Mouse (Mus musculus) urinary bladder, postnatal 0 days (tissue): ENCODE results near the gene Lmbr1l. TPM values are rescaled to one million over a fixed set of nuclear protein-coding genes. Genes with fewer than 3 reads are reported as not detected.

ENCODE experiments used
- polyA plus RNA-seq: library from polyadenylated mRNA; unstranded; fragments of >200 nt; fragmentation: Nextera tagmentation; extraction: Ambion mirVana; gene quantifications from 2 replicates; pipeline ENCODE4 v1.2.1, GENCODE M21; 2015

Lmbr1l gene
- 8.2 and 10.4 TPM in 2 replicates for polyA plus RNA-seq

DNA sequence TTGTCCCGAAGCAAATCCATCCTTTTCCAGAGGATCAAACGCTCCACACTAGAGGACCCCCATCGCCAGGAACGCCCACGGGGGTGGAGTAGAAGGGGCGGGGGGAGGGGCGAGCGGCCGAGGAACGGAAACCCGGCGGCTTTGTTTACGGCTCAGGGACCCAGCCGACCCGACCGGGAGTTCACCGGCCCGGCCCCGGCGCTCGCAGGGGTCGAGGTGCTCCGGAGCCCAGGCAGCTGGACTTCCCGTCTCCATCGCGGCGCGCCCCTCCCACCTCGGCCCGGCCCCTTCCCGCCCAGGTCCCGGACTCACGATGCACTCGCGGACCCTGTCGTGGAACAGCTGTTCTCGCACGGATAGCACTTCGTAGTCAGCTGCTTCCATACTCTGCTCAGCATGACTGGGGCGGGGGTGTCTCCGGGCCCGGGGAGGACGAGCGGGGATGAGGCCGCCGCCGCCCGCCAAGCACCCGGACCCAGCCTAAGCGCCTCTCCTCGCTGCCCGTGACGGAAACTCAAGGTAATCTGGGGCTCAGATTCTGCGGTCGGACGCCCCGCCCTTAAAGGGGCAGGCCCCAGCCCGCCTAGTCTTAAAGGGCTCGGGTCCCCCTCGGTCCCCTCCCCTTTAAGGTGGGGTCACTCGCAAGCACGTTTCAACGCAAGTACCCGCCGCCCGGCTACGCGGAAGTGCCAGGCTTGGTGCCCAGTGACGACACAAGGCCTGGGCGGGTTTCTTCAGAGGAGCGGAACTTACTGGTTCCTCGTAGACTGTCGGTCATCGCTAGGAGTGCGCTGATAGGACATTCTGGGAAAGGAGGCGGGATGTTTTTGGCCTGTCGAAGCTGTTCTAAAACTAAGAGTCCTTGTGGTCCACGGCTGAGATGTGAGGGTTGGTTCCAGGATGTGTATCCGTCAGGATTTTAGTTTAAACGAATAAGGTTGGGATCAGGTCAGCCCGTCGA, at the start of gene Lmbr1l:
Gene Lmbr1l, minus strand, starts transcription at position 694 of the 961 bp plus-strand sequence.

DNA sequence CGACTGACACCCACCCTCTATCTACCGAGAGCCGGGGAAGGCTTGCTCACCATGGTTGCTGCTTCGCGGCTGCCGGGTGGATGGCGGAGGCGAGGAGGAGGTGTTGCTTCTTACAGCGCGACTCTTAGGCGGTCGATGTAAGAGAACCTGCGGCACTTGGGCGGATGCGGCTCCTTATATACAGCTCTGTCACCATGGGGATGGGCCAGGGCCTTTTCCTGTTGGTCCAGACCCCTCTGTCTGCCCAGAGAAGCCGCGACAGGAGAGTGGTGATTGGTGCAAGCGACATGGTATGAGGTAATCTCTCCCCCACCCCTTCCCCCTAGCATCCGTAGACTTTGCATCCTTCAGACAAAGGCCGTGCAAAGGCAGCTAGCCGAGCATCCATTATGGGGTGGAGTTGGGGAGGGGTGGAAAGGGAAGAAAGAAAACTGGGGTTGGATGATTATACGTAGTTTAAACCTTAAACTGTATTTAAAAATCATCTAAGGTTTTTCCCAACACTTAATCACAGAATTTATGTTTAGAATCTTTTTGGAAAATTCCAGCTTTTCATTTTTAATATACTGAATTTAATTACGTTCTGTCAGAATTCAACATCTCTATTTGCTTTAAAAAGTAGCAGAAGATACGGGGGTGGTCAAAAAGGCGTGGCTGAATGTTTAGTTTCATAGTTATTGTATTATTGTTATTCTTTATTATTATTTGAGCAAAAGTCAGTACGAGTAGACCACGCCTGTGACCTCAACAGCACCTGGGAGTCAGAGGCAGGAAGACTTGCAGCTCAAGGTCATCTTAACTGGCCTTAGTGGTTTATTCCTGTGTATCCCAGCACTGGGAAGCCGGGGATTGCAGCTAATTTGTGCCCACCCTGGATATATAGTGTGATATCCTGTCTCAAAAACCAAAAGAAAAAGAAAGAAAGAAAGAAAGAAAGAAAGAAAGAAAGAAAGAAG, 35.6 kb upstream of the Lmbr1l start, which contains the start of the genes Gm49450 and Tuba1a:
Gene Gm49450, minus strand, starts transcription at position 151 of the 956 bp plus-strand sequence.
Gene Tuba1a, minus strand, starts transcription at position 303 of the 956 bp plus-strand sequence.

DNA sequence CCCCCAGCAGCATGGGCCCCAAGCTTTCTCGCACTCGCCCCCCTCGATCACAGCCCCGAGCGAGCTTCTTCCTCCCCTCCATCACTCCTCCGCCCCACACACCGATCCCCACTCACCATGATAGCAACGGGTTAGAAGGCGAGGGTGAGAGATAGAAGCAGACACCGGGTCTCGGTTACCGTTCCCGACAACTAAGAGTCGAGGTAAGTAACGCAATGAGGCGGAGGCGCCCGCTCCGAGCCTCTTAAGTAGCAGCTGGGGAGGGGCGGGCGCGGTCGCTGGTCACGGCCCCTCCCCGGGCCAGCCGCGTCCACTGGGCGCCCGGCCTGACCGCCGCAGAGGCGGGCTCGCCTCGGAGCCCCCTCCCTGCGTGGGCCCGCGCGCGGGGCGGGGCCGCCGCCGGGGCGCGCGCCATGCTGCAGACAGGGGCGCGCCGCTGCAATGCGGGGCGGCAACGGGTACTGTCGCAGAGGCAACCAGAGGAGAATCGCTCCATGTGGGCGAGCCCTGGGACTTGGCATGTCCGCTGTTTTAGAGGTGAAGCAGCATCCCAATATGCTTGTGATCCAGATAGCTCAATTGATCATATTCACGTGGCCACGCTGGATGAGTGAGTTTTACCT, 16.3 kb upstream of the Lmbr1l start, which contains the start of gene Tuba1b:
Gene Tuba1b, minus strand, starts transcription at position 349 of the 623 bp plus-strand sequence.

DNA sequence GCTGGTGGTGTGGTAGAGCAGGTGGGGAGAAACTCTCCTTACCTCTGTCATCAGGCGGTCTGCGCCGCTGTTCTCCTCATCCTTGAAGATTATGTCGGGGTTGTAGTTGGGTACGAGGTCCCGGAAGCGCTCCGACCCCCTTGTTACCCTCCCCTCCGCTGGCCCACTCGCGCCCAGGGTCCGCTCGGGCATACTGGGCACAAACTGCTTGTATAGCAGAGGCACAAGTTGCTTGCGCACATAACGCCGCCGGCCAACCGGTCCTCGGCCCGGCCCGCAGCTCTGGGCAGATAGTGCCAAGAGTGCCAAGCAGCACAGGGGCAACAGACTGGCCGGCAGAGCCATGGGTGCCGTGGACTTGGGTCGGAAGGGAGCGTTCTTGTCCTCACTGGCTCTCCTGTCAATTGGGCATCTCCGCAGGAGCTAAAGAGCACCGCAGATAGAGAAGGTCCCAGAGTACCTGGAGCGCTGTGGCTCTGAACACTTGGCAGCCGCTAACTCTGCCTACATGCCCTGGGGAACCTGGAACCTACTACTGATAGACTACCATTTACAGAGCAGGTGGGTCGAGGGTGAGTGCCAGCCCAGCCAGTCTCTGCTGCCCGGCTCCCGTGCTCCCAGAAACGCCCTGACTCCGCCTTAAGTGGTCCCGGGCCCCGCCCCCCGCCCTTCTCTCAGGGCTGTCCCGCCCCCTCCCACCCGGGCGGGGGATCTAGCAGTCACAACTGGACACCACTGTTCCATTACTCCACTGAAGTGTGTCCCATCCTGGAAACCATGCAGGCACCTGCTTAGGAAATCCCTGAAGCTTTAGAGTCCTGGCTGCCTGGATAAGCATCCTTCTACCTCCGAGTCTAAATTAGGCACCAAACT, 19.9 kb downstream of the Lmbr1l start, which contains the start of gene Dhh:
Gene Dhh, minus strand, starts transcription at position 613 of the 873 bp plus-strand sequence.

DNA sequence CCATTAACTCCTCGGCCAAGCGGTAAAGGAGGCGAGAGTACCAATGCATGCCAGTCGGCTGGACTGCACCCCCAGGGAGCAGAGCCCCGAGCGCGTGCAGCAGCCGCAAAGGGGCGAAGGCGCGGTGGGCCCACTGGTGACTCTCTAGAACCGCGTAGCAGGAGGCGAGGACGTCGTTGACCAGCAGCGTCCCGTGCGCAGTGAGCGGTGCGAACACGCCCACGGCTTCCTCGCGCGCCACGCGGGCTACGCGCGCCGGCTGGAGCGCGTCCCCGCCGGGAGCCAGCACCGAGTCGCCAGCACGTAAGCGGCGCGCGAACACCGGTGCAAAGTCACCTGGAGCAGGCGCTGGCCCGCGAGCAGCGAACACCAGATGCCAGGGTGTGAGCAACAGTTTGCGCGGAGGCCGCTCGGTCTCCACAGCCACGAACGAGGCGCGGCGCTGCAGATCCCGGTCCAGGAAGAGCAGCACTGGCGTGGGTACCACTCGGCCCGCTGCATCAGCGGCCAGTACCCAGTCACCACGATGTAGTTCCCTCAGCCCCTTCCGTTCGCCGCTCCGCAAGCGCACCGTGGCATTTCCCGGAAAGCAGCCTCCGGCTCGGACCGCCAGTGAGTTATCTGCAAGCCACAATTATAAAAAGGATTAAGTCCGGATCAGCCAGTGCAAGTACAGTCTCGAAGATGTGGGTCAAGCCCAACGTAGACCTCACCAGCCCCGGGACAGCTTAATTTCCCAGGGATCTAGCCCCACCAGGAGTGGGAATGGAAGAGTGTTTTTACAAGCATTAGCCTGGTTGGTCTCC, 23.9 kb downstream of the Lmbr1l start, which contains the start of gene Rhebl1:
Gene Rhebl1, minus strand, starts transcription at position 601 of the 806 bp plus-strand sequence.

DNA sequence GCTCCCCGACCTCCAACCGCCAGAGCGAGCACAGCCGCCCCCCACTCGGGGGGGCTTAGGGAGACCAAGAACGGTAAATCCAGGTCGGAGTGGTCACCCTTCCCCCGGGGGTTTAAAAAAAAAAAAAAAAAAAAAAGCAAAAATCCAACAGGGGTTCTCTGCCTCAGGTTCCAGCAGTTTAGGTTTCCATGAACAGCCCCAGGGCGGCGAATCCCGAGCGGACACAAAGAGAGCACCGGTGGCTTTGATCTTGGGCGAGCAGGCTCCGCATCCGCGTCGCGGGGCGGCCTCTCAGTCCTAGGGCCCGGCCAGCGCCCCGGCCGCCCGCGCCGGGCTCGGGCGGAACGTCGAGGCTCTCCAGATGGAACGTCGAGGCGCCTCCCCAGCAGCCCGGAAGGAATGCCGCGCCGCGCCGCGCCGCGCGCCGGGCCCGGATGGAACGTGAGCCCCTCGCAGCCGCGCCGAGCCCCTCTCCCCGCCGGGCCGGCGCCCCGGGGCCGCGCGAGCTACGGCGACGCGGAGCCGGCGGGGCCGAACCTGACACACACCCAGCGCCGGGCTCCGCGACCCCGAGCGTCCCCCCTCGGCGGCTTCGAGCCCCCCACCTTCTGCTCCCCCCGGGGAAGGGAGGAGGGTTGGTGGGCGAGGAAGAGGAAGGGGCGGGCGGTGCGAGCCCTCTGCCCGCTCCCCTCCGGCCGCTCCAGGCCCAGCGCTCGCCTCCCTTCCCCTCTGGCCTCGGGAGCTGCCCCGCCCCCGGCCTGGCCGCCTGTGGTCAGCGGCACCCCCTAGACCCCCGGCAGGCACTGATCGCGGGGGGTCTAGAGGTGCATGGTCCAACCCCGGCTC, 46.7 kb downstream of the Lmbr1l start, which contains the start of gene Kmt2d:
Gene Kmt2d, minus strand, starts transcription at position 135 of the 846 bp plus-strand sequence.

Other genes with a start within 250 kb of the Lmbr1l start
- gene Rnd1, start 240.8 kb downstream of the Lmbr1l start, polyA plus RNA-seq: 0.63 and 1.3 TPM in 2 replicates
- 4.9 and 5.3 TPM in 2 replicates for gene Ccdc65, start 210.0 kb downstream of the Lmbr1l start, polyA plus RNA-seq
- gene Fkbp11, start 190.0 kb downstream of the Lmbr1l start, polyA plus RNA-seq: 39.2 and 42.9 TPM in 2 replicates
- 24.2 and 25.3 TPM in 2 replicates for gene Arf3, start 155.0 kb downstream of the Lmbr1l start, polyA plus RNA-seq
- gene Wnt10b, start 140.1 kb downstream of the Lmbr1l start, polyA plus RNA-seq: 0.58 and 1.1 TPM in 2 replicates
- 0.12 TPM in 1 of 2 replicates, not detected in the other for gene Wnt1, start 128.4 kb downstream of the Lmbr1l start, polyA plus RNA-seq
- gene Ddn, start 108.7 kb downstream of the Lmbr1l start, polyA plus RNA-seq: not detected in 2 replicates
- gene Prkag1, start 86.7 kb downstream of the Lmbr1l start, polyA plus RNA-seq: 54.6 and 55.4 TPM in 2 replicates
- 5.1 TPM in 2 replicates for gene Kmt2d, start 47.0 kb downstream of the Lmbr1l start, polyA plus RNA-seq
- gene Rhebl1, start 23.7 kb downstream of the Lmbr1l start, polyA plus RNA-seq: 3.6 TPM in 2 replicates
- gene Dhh, start 19.7 kb downstream of the Lmbr1l start, polyA plus RNA-seq: 0.48 and 0.96 TPM in 2 replicates
- gene Tuba1b, start 16.3 kb upstream of the Lmbr1l start, polyA plus RNA-seq: 735 and 945 TPM in 2 replicates
- gene Gm49450, start 35.3 kb upstream of the Lmbr1l start, polyA plus RNA-seq: not detected in 2 replicates
- gene Tuba1a, start 35.5 kb upstream of the Lmbr1l start, polyA plus RNA-seq: 867 and 1,181 TPM in 2 replicates
- 157 and 169 TPM in 2 replicates for gene Tuba1c, start 111.7 kb upstream of the Lmbr1l start, polyA plus RNA-seq
- gene Prph, start 136.9 kb upstream of the Lmbr1l start, polyA plus RNA-seq: 2.2 TPM in 2 replicates
- 4.6 and 6.8 TPM in 2 replicates for gene Troap, start 156.3 kb upstream of the Lmbr1l start, polyA plus RNA-seq
- not detected in 2 replicates for gene C1ql4, start 169.6 kb upstream of the Lmbr1l start, polyA plus RNA-seq
- 0.11 TPM in 1 of 2 replicates, not detected in the other for gene Dnajc22, start 174.9 kb upstream of the Lmbr1l start, polyA plus RNA-seq
- 12.4 and 13.7 TPM in 2 replicates for gene Spats2, start 207.7 kb upstream of the Lmbr1l start, polyA plus RNA-seq